Mouse (Mus musculus): ENCODE results near the gene Oscar. TPM values are rescaled to one million over a fixed set of nuclear protein-coding genes. Genes with fewer than 3 reads are reported as not detected.

Oscar gene
- polyA plus RNA-seq, 2 experiments from 2014 or later: 0.24 TPM; not detected in 1

Other genes starting within 250 kb of the Oscar start
- not detected for gene Cacng8, start 225.5 kb downstream of the Oscar start, polyA plus RNA-seq (2017; shearing (Covaris generic))
- not detected for gene Cacng6, start 192.0 kb downstream of the Oscar start, polyA plus RNA-seq (2017; shearing (Covaris generic))
- not detected for gene Tarm1, start 113.5 kb downstream of the Oscar start, polyA plus RNA-seq (2017; shearing (Covaris generic))
- gene Ndufa3, start 1.2 kb upstream of the Oscar start, polyA plus RNA-seq (2017; shearing (Covaris generic)): 100 to 1,000 TPM; 538 to 754 TPM
- 10 to 100 TPM; 16.0 to 21.3 TPM for gene Tfpt, start 13.8 kb upstream of the Oscar start, polyA plus RNA-seq (2017; shearing (Covaris generic))
- gene Prpf31, start 13.8 kb upstream of the Oscar start, polyA plus RNA-seq (2017; shearing (Covaris generic)): 100 to 1,000 TPM in 1 of 2 experiments, 10 to 100 TPM in 1; 95.1 to 114 TPM
- gene Cnot3, start 29.1 kb upstream of the Oscar start, polyA plus RNA-seq (2017; shearing (Covaris generic)): 10 to 100 TPM; 30.3 to 50.6 TPM
- gene Leng1, start 49.7 kb upstream of the Oscar start, polyA plus RNA-seq (2017; shearing (Covaris generic)): 1 to 10 TPM; 6.8 to 8.6 TPM
- 10 to 100 TPM; 11.0 to 17.7 TPM for gene Tmc4, start 61.4 kb upstream of the Oscar start, polyA plus RNA-seq (2017; shearing (Covaris generic))
- gene Tsen34, start 76.7 kb upstream of the Oscar start, polyA plus RNA-seq (2017; shearing (Covaris generic)): 10 to 100 TPM in 1 of 2 experiments, 1 to 10 TPM in 1; 9.2 to 11.2 TPM
- gene Mboat7, start 77.4 kb upstream of the Oscar start, polyA plus RNA-seq (2017; shearing (Covaris generic)): 10 to 100 TPM; 19.4 to 25.7 TPM
- 1,000 to 10,000 TPM; 4,852 to 4,938 TPM for gene Rps9, start 87.8 kb upstream of the Oscar start, polyA plus RNA-seq (2017; shearing (Covaris generic))
- gene Pirb, start 104.2 kb upstream of the Oscar start, polyA plus RNA-seq (2017; shearing (Covaris generic)): 1 to 10 TPM in 1 of 2 experiments, under 1 TPM in 1; 0.38 to 1.6 TPM
- gene Gm15448, start 209.5 kb upstream of the Oscar start, polyA plus RNA-seq (2017; shearing (Covaris generic)): under 1 TPM; 0.20 to 0.62 TPM
- gene Pira2, start 228.9 kb upstream of the Oscar start, polyA plus RNA-seq (2017; shearing (Covaris generic)): under 1 TPM; 0.15 to 0.32 TPM

All from CD4-positive, CD25-positive, alpha-beta regulatory T cell, adult 4 months (primary cell).